Mouse (Mus musculus) C2C12 (cell line): ENCODE results near the gene Exosc5. TPM values are rescaled to one million over a fixed set of nuclear protein-coding genes. Genes with fewer than 3 reads are reported as not detected.

Experiments
- H3K27me3 ChIP-seq: one replicate; pipeline ENCODE4 v1.6.1; 2011; ENCODE audit not compliant: control insufficient read depth, insufficient read depth, insufficient read length
- H3K36me3 ChIP-seq: one replicate; pipeline ENCODE4 v1.6.1; 2011; ENCODE audit not compliant: control insufficient read depth, insufficient read depth
- H3K4me3 ChIP-seq: one replicate; pipeline ENCODE4 v1.5.1; 2011; ENCODE audit warnings: mild to moderate bottlenecking, control low read depth; ENCODE audit not compliant: poor library complexity, insufficient read depth, severe bottlenecking
- H3K79me2 ChIP-seq: one replicate; pipeline ENCODE4 v1.6.1; 2011; ENCODE audit not compliant: control insufficient read depth, insufficient read depth
- H3K79me3 ChIP-seq: one replicate; pipeline ENCODE4 v1.6.1; 2011; ENCODE audit warnings: low read depth, control low read depth
- H3ac ChIP-seq: one replicate; pipeline ENCODE3; 2011; ENCODE audit warnings: low read depth; ENCODE audit not compliant: control insufficient read depth, insufficient read length
- CEBPB ChIP-seq: IDR thresholded peaks from one replicate; pipeline ENCODE4 v1.6.1; 2011; ENCODE audit warnings: low read depth, mild to moderate bottlenecking, control low read depth, moderate library complexity
- CTCF ChIP-seq: IDR thresholded peaks from one replicate; pipeline ENCODE4 v1.5.1; 2011; ENCODE audit not compliant: control insufficient read depth, insufficient read depth, insufficient read length
- FOSL1 ChIP-seq: IDR thresholded peaks from one replicate; pipeline ENCODE4 v1.8.0; 2011; ENCODE audit warnings: mild to moderate bottlenecking, low read length; ENCODE audit not compliant: poor library complexity, insufficient read depth, severe bottlenecking
- MAX ChIP-seq: IDR thresholded peaks from one replicate; pipeline ENCODE4 v1.6.1; 2011; ENCODE audit warnings: mild to moderate bottlenecking, control low read depth
- MYOD1 ChIP-seq: IDR thresholded peaks from one replicate; pipeline ENCODE4 v1.6.1; 2011; ENCODE audit warnings: low read depth; ENCODE audit not compliant: control insufficient read depth, insufficient read length
- MYOG ChIP-seq: IDR thresholded peaks from one replicate; pipeline ENCODE4 v1.6.1; 2011; ENCODE audit not compliant: control insufficient read depth, insufficient read length; ENCODE audit errors: extremely low read depth
- USF1 ChIP-seq: IDR thresholded peaks from one replicate; pipeline ENCODE4 v1.6.1; 2011; ENCODE audit warnings: low read depth, mild to moderate bottlenecking, control low read depth, moderate library complexity
- polyA plus RNA-seq: library from polyadenylated mRNA; unstranded; fragments of >200 nt; fragmentation: generic; extraction: Trizol; gene quantifications from one replicate; pipeline ENCODE4 v1.2.1, GENCODE M21; 2012; ENCODE audit warnings: missing spikeins

The Exosc5 gene
- polyA plus RNA-seq, 1 experiment = 53.2 TPM

DNA sequence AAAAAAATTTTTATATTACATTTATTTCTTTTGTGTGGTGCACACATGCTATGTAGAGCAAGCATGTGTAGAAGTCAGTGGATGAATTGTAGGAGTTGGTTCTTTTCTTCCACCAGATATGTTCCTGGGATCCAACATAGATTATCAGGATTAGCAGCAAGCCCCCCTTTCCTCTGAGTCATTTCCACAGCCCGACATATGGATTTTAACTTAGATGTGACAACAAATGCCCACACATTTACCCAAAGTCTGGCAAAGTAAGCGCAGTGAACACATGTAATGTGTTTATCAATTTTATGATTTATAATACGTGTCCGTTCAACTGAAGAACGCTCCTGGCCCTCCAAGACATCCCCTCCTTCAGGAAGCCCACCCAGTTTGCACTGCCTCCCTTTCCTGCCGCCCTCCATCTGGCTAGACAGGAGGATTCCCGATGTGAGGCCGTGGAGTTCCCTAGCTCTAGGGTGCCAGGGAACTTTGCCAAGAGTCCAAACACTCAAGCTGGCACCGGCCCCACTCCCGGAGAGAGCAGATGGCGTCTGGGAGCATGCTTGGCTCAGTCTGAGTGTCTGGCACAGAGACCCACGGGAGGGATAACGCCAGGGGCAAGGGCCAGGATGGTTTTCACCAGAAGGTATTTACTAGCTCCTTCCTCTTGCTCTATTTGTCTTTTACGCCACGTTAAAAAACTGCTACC lies 17.3 kb downstream of the Exosc5 start:
- H3K79me2 ChIP-seq = no peaks in the 10 kb centered on the region
- H3ac ChIP-seq = no peak overlapping the region
- H3K27me3 ChIP-seq = peaks cover 8% of the 10 kb centered on the region
- no peak overlapping the region for H3K4me3 ChIP-seq
- no peaks in the 10 kb centered on the region for H3K79me3 ChIP-seq
- H3K36me3 ChIP-seq = no peaks in the 10 kb centered on the region
- TF ChIP-seq CEBPB (no peak), MYOG (no peak), USF1 (no peak), FOSL1 (no peak), CTCF (no peak), MYOD1 (no peak), MAX (no peak)

DNA sequence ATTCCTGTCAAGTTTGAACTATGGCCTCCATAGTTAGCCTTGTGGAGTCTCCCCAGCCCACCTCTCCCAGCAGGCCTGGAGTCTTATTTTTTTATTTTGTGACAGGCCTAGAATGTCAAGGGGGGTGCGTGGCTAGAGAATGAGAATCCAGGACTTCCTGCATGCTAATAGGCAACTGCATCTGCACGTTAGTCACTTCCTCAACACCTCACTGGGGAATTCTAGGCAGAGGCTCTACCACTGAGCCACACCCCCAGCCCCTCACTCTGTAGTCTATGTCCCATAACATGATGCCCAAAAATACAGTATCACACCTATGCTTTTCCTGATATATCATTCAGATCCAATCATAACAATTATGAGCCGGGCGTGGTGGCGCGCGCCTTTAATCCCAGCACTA lies 18.0 kb downstream of the Exosc5 start:
- Histone ChIP-seq H3K79me3 (no peaks in the 10 kb centered on the region), H3K79me2 (no peaks in the 10 kb centered on the region), H3K27me3 (peaks cover 8% of the 10 kb centered on the region), H3K4me3 (no peak overlapping the region), H3K36me3 (no peaks in the 10 kb centered on the region), H3ac (no peak overlapping the region)
- TF ChIP-seq CEBPB = no peak

- Histone ChIP-seq H3K36me3 (no peaks in the 10 kb centered on the region), H3K79me3 (no peaks in the 10 kb centered on the region), H3K27me3 (no peaks in the 10 kb centered on the region), H3K79me2 (no peaks in the 10 kb centered on the region), H3K4me3 (peak overlapping the region; percentile 36), H3ac (no peak overlapping the region)
- TF ChIP-seq CTCF (no peak), MYOD1 (no peak), FOSL1 (no peak)
These were observed 21.0 kb downstream of the Exosc5 start for GRCm38 (mm10) chr7:25679971-25680370.

DNA sequence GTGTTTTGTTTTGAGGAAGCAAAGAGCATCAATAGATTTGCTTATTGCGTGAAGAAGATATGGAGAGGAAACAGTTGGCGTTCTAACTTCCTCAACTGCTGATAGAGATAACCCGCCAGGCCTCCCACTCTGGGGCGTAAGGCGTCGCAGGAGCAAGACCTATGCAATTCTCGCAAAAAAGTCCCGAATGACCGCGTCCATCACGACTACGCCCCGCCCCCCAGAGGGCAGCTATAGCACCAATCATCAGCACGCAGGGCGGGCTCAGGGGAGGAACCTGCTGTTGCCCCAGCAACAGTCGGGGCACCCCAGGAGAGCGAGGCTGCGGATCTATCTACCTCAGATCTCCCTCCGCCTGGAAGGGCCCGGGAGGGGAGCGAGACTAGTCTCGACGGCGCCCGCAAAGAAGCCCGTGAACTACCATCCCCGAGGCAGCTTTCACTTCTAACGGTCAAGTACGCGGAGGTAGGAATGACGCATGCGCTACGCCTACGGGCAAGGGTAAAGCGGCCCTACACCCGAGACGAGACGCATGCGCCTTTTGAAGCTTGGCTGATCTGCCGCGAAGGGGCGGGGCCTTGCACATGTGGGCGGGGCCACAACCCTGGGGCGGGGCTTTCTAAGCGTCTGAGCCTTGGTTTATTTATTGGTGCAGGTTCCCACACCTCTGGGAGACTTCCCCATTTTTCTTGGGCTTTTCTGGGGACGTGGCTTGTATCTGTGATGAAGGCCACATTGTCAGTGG lies 21.7 kb downstream of the Exosc5 start, which contains the start of gene B9d2:
TSS of gene B9d2 (plus strand) at position 267 of the 745 bp plus-strand sequence.
- TF ChIP-seq FOSL1 = no peak
- TF ChIP-seq CTCF = no peak
- TF ChIP-seq USF1 = no peak
- no peak for TF ChIP-seq MYOD1
- no peak for TF ChIP-seq MYOG
- no peak for TF ChIP-seq MAX
- no peak for TF ChIP-seq CEBPB
- peak within 1 kb of the TSS; percentile 36 for H3K4me3 ChIP-seq
- no peaks in the 10 kb centered on the region for H3K79me2 ChIP-seq
- peak within 1 kb of the TSS; percentile 71 for H3ac ChIP-seq
- no peaks in the 10 kb centered on the region for H3K27me3 ChIP-seq
- H3K36me3 ChIP-seq = no peaks in the 10 kb centered on the region
- no peaks in the 10 kb centered on the region for H3K79me3 ChIP-seq

DNA sequence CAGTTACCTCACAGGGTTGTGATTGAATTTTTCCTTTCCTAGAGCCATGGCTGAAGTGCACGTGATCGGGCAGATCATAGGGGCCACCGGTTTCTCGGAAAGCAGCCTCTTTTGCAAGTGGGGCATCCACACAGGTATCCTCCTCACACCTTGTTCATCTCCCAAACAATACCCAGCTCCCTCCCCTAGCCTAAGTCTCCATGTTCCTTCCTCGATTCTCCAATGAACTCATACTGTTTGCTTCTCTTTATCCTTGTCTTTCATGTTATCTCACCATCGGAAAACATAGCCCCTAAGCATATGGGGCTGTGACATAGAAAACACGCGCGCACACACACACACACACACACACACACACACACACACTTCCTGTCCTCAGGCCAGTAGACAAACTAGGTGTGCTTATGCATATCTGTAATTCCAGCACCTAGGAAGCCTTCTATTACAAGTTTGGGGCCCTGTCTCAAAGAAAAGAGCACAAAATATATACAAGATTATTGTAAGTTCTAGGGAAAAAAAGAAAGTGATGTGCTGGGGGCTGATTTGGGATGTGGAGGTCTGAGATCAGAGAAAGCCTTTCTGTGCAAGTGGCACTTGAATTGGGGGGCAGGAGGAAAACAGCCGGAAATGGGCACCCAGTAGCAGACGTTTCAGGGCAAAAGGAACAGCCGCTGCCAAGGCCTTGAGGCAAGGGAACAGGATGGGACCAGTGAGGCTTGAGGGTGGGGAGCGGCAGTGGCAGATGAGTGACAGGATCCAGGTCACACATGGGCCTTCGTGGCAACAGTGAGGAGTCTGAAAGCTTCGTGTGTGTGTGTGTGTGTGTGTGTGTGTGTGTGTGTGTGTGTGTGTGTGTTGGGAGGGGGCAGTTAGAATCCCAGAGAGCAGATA lies 22.6 kb downstream of the Exosc5 start:
- H3K79me2 ChIP-seq = no peaks in the 10 kb centered on the region
- no peaks in the 10 kb centered on the region for H3K27me3 ChIP-seq
- TF ChIP-seq CTCF = no peak
- no peak for TF ChIP-seq CEBPB
- TF ChIP-seq MYOG = no peak
- no peak for TF ChIP-seq FOSL1
- no peak for TF ChIP-seq MYOD1
- no peak for TF ChIP-seq USF1
- no peak for TF ChIP-seq MAX
- no peaks in the 10 kb centered on the region for H3K36me3 ChIP-seq
- no peak overlapping the region for H3ac ChIP-seq
- H3K4me3 ChIP-seq = no peak overlapping the region
- H3K79me3 ChIP-seq = no peaks in the 10 kb centered on the region
